Mouse (Mus musculus) ES-E14 (cell line): ENCODE measurements around the gene Gm13279.
"Not testable (repeated sequence)": the region's sequence is repeated elsewhere in the genome, so short reads cannot be mapped to it uniquely, and the experiment has no call there.

ENCODE experiments used
- CHD2 ChIP-seq: IDR thresholded peaks from 2 replicates; pipeline ENCODE4 v1.6.1; 2014; ENCODE audit warnings: mild to moderate bottlenecking, low read depth, low read length, inconsistent platforms
- ZC3H11A ChIP-seq: IDR thresholded peaks from 2 replicates; pipeline ENCODE4 v1.6.1; 2012; ENCODE audit warnings: low read depth, mild to moderate bottlenecking, inconsistent platforms, low read length, borderline replicate concordance

- not testable (repeated sequence) for TF ChIP-seq CHD2, ZC3H11A
Measured at GRCm38 (mm10) chr4:88782335-88782734, 14.9 kb upstream of the Gm13279 start.
